Mouse (Mus musculus) liver, embryonic 14.5 days (tissue): ENCODE measurements around the gene Bin2. TPM values are rescaled to one million over a fixed set of nuclear protein-coding genes. Genes with fewer than 3 reads are reported as not detected.

ENCODE experiments used
- ATAC-seq: fragments of 200-750 bp; cut with Nextera tagmentation; 2 replicates; pipeline ENCODE4 v1.8.0; 2017; ENCODE audit warnings: moderate number of reproducible peaks, mild to moderate bottlenecking, moderate library complexity; ENCODE audit not compliant: insufficient read depth
- DNase-seq, 3 experiments: peaks; one replicate each; pipeline ENCODE4 v3.0.0-alpha.2; 2012 to 2013; ENCODE audit warnings: low read depth in 3 of 3, low spot score in 3 of 3
- H3K27ac ChIP-seq: fragments of 300-500 bp; sonication (generic); 2 replicates; pipeline ENCODE4 v1.5.1; 2014; ENCODE audit warnings: moderate library complexity, mild to moderate bottlenecking, control low read depth, inconsistent platforms
- H3K27me3 ChIP-seq: fragments of 300-500 bp; sonication (generic); 2 replicates; pipeline ENCODE4 v1.6.1; 2014; ENCODE audit warnings: mild to moderate bottlenecking, low read length, moderate library complexity; ENCODE audit not compliant: control insufficient read depth, insufficient read depth
- H3K36me3 ChIP-seq: fragments of 300-500 bp; sonication (generic); replicated peaks from 2 replicates; pipeline ENCODE4 v1.6.1; 2014; ENCODE audit warnings: low read depth; ENCODE audit not compliant: control insufficient read depth, insufficient read depth
- H3K4me1 ChIP-seq, 2 experiments: fragments of 200-500 bp in 1 of 2; fragments of 300-500 bp in 1 of 2; sonication (generic) in 1 of 2; replicated peaks; 2 replicates each; pipeline ENCODE4 v1.6.1; 2012 to 2014; ENCODE audit warnings: antibody characterized with exemption in 1 of 2, inconsistent platforms in 1 of 2, low read length in 1 of 2; ENCODE audit not compliant: control insufficient read depth in 2 of 2, insufficient read depth in 2 of 2
- H3K4me2 ChIP-seq: fragments of 300-500 bp; sonication (generic); 2 replicates; pipeline ENCODE4 v1.6.1; 2014; ENCODE audit warnings: low read depth, mild to moderate bottlenecking, control low read depth, moderate library complexity
- H3K4me3 ChIP-seq, 2 experiments: fragments of 200-500 bp in 1 of 2; fragments of 300-500 bp in 1 of 2; sonication (generic) in 1 of 2; 2 replicates each; pipeline ENCODE4 v1.5.1; 2012 to 2014; ENCODE audit warnings: low read depth in 2 of 2, low read length in 2 of 2, mild to moderate bottlenecking in 2 of 2, control low read depth in 1 of 2, inconsistent platforms in 1 of 2, moderate library complexity in 1 of 2; ENCODE audit not compliant: insufficient read depth in 1 of 2
- H3K9ac ChIP-seq: fragments of 300-500 bp; sonication (generic); replicated peaks from 2 replicates; pipeline ENCODE4 v1.6.1; 2014; ENCODE audit warnings: mild to moderate bottlenecking, control low read depth, moderate library complexity
- H3K9me3 ChIP-seq: fragments of 300-500 bp; sonication (generic); 2 replicates; pipeline ENCODE4 v1.6.1; 2016; ENCODE audit warnings: low read length, mixed read lengths; ENCODE audit not compliant: control insufficient read depth
- CTCF ChIP-seq: IDR thresholded peaks from 2 replicates; pipeline ENCODE4 v1.5.1; 2016; ENCODE audit warnings: antibody characterized with exemption, low read depth, control low read depth
- EP300 ChIP-seq: IDR thresholded peaks from 2 replicates; pipeline ENCODE4 v1.6.1; 2016; ENCODE audit warnings: antibody characterized with exemption, low read depth
- WGBS: fragments of 180-500 bp; shearing (Covaris S2); extraction: QIAGEN DNeasy Blood & Tissue Kit; methylation state at CpG from one replicate; pipeline ENCODE4 v1.1.7; 2014; ENCODE audit not compliant: insufficient replicate concordance; 5-methylcytosine and 5-hydroxymethylcytosine counted together
- polyA plus RNA-seq, 2 experiments: library from polyadenylated mRNA; depleted of rRNA in 1 of 2; stranded (reverse) in 1 of 2; unstranded in 1 of 2; fragments of >200 nt; fragmentation: Nextera tagmentation in 1 of 2; extraction: Ambion mirVana in 1 of 2; gene quantifications; 2 replicates each; pipeline versions ENCODE4 v1.2.1 to v1.2.3; 2012 to 2014

Gene Bin2
- polyA plus RNA-seq, 2 experiments = 12.7 to 17.5 TPM

DNA sequence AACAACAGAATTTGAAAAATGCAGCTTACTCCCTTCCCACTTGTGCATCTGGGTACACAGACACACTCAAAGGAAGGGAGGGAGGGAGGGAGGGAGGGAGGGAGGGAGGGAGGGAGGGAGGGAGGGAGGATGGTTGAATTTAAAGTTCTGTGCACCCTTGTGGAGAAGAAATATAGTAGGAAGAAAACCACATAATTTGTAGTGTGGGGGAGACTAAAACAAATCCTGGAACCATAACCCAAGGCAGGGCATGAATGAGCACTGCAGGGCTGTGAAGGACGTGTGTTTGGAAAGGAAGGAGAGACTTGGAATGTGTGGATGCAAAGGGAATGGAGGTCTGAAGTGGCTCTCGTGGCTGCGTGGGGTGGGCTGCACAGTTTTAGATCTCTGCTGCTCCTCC, 6.1 kb upstream of the Bin2 start:
- Histone ChIP-seq H3K27me3 (no peaks in the 10 kb centered on the region), H3K4me1 (peaks cover 18 to 44% of the 10 kb centered on the region in 2 experiments), H3K27ac (no peak overlapping the region), H3K9ac (no peak overlapping the region), H3K4me3 (no peak overlapping the region), H3K36me3 (no peaks in the 10 kb centered on the region), H3K4me2 (no peak overlapping the region), H3K9me3 (no peaks in the 10 kb centered on the region)
- DNase-seq = no peak
- TF ChIP-seq EP300 (no peak), CTCF (no peak)
- WGBS = 46% methylated on average over 3 of the region's 3 CpGs
- ATAC-seq = no peak

DNA sequence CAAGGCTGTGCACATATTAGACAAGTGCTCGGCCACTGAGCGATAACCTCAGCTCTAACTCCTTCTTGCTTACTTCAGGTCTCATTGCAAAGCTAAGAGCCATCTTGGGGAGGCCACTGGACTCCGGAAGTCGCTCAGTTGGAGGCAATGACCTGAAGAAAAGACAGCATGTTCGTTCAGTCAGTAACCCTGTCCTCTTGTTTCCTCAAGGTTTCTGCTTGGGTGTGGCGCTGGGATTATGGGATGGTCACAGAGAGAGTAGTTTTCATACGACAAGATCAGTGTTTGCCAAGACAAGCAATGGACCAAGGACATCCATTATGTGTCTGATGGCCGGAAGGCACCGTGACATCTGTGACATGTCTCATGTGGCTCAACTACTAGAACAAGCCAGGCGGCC, 5.2 kb upstream of the Bin2 start:
- Histone ChIP-seq H3K36me3 (no peaks in the 10 kb centered on the region), H3K9me3 (no peaks in the 10 kb centered on the region), H3K27ac (peak overlapping the region; percentile 73; the same call in 1 of the 2 replicates), H3K4me2 (peak overlapping the region; percentile 54), H3K4me3 (no peak overlapping the region), H3K9ac (0 out of 2 replicates have a peak overlapping the region, but pooled peaks have one; percentile 46), H3K4me1 (peaks cover 18 to 39% of the 10 kb centered on the region in 2 experiments), H3K27me3 (no peaks in the 10 kb centered on the region)
- ATAC-seq = no peak
- DNase-seq = no peak
- no peak for TF ChIP-seq CTCF
- TF ChIP-seq EP300 = no peak
- WGBS = 43% methylated on average over 10 of the region's 10 CpGs

DNA sequence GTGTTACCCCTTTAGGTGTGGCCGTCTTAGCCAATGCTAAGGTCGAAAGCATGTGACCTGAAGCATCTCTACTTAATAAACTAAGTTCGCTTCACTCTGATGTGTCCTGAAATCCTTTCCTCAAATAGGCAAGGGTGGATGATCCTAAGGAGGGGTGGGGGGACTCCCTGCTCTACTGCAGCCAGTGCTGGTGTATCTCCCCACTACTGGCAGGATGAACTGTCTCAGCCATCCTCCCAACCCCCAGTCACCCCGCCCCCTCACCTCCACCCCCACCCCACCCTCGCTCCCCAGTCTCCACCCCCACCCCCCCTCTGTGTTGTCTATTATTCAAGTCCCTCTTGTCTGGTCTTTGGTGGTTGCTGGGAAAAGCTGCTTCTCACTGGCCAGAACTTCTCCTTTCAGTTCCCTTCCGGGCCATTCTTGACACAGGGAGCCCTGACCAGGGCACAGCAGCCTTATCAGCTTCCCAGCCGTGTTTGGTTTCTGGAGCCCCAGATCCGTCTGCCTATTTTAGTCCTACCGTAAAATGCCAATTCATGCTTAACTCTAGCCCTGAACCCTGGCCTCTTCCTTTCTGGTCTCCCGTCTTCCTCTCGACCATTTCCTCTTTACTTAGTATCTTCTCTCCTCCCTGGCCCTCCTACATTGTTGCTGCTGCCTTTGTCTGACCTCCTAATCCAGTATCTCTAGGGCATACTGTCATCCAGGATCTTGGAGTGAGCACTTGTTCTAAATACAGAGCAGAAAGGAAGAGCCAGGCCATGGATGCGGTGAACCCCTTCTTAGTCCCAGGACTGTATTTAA, 4.4 kb upstream of the Bin2 start:
- H3K9ac ChIP-seq = peak overlapping the region; percentile 46
- H3K4me1 ChIP-seq = peaks cover 18 to 38% of the 10 kb centered on the region in 2 experiments
- H3K9me3 ChIP-seq = no peaks in the 10 kb centered on the region

DNA sequence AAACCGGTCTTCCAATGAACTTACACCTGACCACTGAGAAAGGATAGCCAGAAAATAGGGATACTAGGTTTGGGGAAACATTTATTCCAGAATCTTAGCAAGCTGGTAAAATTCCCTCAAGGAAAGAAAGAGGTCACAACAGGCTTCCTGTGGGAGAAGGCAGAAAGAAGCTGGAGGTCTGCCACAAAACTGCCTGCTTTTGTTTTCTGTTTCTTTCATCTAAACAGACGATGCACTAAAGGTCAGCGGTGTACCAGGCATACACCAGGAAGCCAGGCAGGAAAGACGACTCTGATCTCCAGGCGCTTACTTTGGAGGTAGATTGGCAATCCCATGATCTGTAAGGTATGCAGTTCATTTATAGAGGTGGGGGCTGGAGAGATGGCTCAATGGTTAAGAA, 1.5 kb upstream of the Bin2 start:
- Histone ChIP-seq H3K36me3 (no peaks in the 10 kb centered on the region), H3K9ac (no peak overlapping the region), H3K27ac (no peak overlapping the region), H3K27me3 (no peaks in the 10 kb centered on the region), H3K4me2 (no peak overlapping the region), H3K9me3 (no peaks in the 10 kb centered on the region), H3K4me1 (peaks cover 18 to 52% of the 10 kb centered on the region in 2 experiments), H3K4me3 (no peak overlapping the region)
- ATAC-seq = no peak
- WGBS = 74% methylated on average over 5 of the region's 5 CpGs
- TF ChIP-seq CTCF (no peak), EP300 (no peak)
- DNase-seq = no peak

More for the DNA sequence above, 4.4 kb upstream of the Bin2 start:
- Histone ChIP-seq H3K4me3 (no peak overlapping the region; a peak in 1 of 4 replicates), H3K27ac (peak overlapping the region; percentile 73), H3K4me2 (peak overlapping the region; percentile 54), H3K36me3 (no peaks in the 10 kb centered on the region), H3K27me3 (no peaks in the 10 kb centered on the region)
- 8% methylated on average over 12 of the region's 12 CpGs for WGBS
- DNase-seq (peak; percentile 52 to 60 (median 57)), ATAC-seq (peak; percentile 85)
- TF ChIP-seq CTCF (no peak), EP300 (peak; percentile 54; the same call in 1 of the 2 replicates)

GRCm38 (mm10) chr15:100670004-100670403, 651 bp upstream of the Bin2 start:
- TF ChIP-seq CTCF (no peak), EP300 (no peak)
- Histone ChIP-seq H3K4me1 (peaks cover 17 to 56% of the 10 kb centered on the region in 2 experiments), H3K4me2 (no peak overlapping the region), H3K9me3 (no peaks in the 10 kb centered on the region), H3K27ac (no peak overlapping the region), H3K36me3 (no peaks in the 10 kb centered on the region), H3K9ac (no peak overlapping the region), H3K27me3 (no peaks in the 10 kb centered on the region), H3K4me3 (no peak overlapping the region)
- DNase-seq (no peak), ATAC-seq (no peak)
- WGBS = 64% methylated on average over 8 of the region's 8 CpGs
